Mouse (Mus musculus) MEL (cell line): Measurements from ENCODE around the gene Nrg4. TPM values are rescaled to one million over a fixed set of nuclear protein-coding genes. Genes with fewer than 3 reads are reported as not detected.

ENCODE experiments used
- DNase-seq: peaks from one replicate; pipeline ENCODE4 v3.0.0; 2011; ENCODE audit warnings: low read depth, low spot score
- H3K27ac ChIP-seq: 2 replicates; pipeline ENCODE4 v1.5.1; 2012; ENCODE audit warnings: low read depth, mild to moderate bottlenecking, control low read depth, low read length, moderate library complexity; ENCODE audit not compliant: control insufficient read depth
- H3K27me3 ChIP-seq, 2 experiments: fragments of 150-350 bp in 1 of 2; sonication (generic) in 1 of 2; 2 replicates each; pipeline ENCODE4 v1.6.1; 2012; ENCODE audit warnings: low read length in 2 of 2, mild to moderate bottlenecking in 2 of 2, improper control_type of control experiment in 1 of 2, moderate library complexity in 1 of 2; ENCODE audit not compliant: insufficient read depth in 2 of 2, control insufficient read depth in 1 of 2
- H3K36me3 ChIP-seq, 2 experiments: 2 replicates each; pipeline ENCODE4 v1.6.1; 2012 to 2014; ENCODE audit warnings: low read length in 2 of 2, improper control_type of control experiment in 1 of 2, inconsistent platforms in 1 of 2, mild to moderate bottlenecking in 1 of 2; ENCODE audit not compliant: insufficient read depth in 2 of 2, control insufficient read depth in 1 of 2
- H3K4me1 ChIP-seq, 2 experiments: fragments of 150-350 bp in 1 of 2; sonication (generic) in 1 of 2; 2 replicates each; pipeline ENCODE4 v1.6.1; 2012; ENCODE audit warnings: low read length in 2 of 2, improper control_type of control experiment in 1 of 2, mild to moderate bottlenecking in 1 of 2; ENCODE audit not compliant: insufficient read depth in 2 of 2, control insufficient read depth in 1 of 2
- H3K4me3 ChIP-seq, 2 experiments: fragments of 150-350 bp in 1 of 2; sonication (generic) in 1 of 2; 2 replicates each; pipeline ENCODE4 v1.5.1; 2012; ENCODE audit warnings: low read depth in 2 of 2, low read length in 2 of 2, mild to moderate bottlenecking in 2 of 2, moderate library complexity in 2 of 2, control low read depth in 1 of 2, improper control_type of control experiment in 1 of 2; ENCODE audit not compliant: control insufficient read depth in 1 of 2, insufficient read depth in 1 of 2
- H3K79me2 ChIP-seq: 2 replicates; pipeline ENCODE4 v1.6.1; 2012; ENCODE audit warnings: mild to moderate bottlenecking, low read length, moderate library complexity; ENCODE audit not compliant: control insufficient read depth, poor library complexity, insufficient read depth
- H3K9ac ChIP-seq: 2 replicates; pipeline ENCODE4 v1.6.1; 2012; ENCODE audit warnings: low read depth, mild to moderate bottlenecking, control low read depth, low read length, moderate library complexity; ENCODE audit not compliant: control insufficient read depth, poor library complexity, severe bottlenecking
- H3K9me3 ChIP-seq: fragments of 150-350 bp; sonication (generic); replicated peaks from 2 replicates; pipeline ENCODE4 v1.6.1; 2012; ENCODE audit warnings: mild to moderate bottlenecking, low read length, improper control_type of control experiment, moderate library complexity; ENCODE audit not compliant: insufficient read depth
- CTCF ChIP-seq, 3 experiments: IDR thresholded peaks in 2 of 3; conservative IDR thresholded peaks in 1 of 3; 2 replicates each; pipeline ENCODE4 v1.5.1; 2011 to 2012; ENCODE audit warnings: low read length in 3 of 3, low read depth in 2 of 3, mild to moderate bottlenecking in 2 of 3, improper control_type of control experiment in 1 of 3, inconsistent platforms in 1 of 3, mixed read lengths in 1 of 3, moderate library complexity in 1 of 3; ENCODE audit not compliant: control insufficient read depth in 1 of 3, insufficient read depth in 1 of 3, poor library complexity in 1 of 3, severe bottlenecking in 1 of 3
- E2F4 ChIP-seq: IDR thresholded peaks from 2 replicates; pipeline ENCODE4 v1.6.1; 2011; ENCODE audit warnings: low read depth, low read length, improper control_type of control experiment, borderline replicate concordance
- GATA1 ChIP-seq: IDR thresholded peaks from 2 replicates; pipeline ENCODE4 v1.6.1; 2011; ENCODE audit warnings: low read depth, low read length, improper control_type of control experiment
- JUND ChIP-seq: IDR thresholded peaks from 2 replicates; pipeline ENCODE4 v1.6.1; 2011; ENCODE audit warnings: low read depth, mild to moderate bottlenecking, improper control_type of control experiment, low read length
- MAFK ChIP-seq: IDR thresholded peaks from 2 replicates; pipeline ENCODE4 v1.6.1; 2011; ENCODE audit warnings: low read depth, mild to moderate bottlenecking, low read length, improper control_type of control experiment, borderline replicate concordance
- MAX ChIP-seq: IDR thresholded peaks from 2 replicates; pipeline ENCODE4 v1.6.1; 2011; ENCODE audit warnings: low read length, improper control_type of control experiment
- MXI1 ChIP-seq: IDR thresholded peaks from 2 replicates; pipeline ENCODE4 v1.6.1; 2011; ENCODE audit warnings: mild to moderate bottlenecking, low read depth, low read length, improper control_type of control experiment
- MYB ChIP-seq: IDR thresholded peaks from 2 replicates; pipeline ENCODE4 v1.6.1; 2011; ENCODE audit warnings: mild to moderate bottlenecking, low read depth, low read length, improper control_type of control experiment
- NRF1 ChIP-seq: IDR thresholded peaks from 2 replicates; pipeline ENCODE4 v1.6.1; 2014; ENCODE audit warnings: low read depth, mild to moderate bottlenecking, inconsistent platforms, low read length, improper control_type of control experiment, moderate library complexity; ENCODE audit not compliant: poor library complexity, insufficient read depth, severe bottlenecking
- POLR2A ChIP-seq, 2 experiments: IDR thresholded peaks; 2 replicates each; pipeline ENCODE4 v1.6.1; 2011 to 2012; ENCODE audit warnings: low read length in 2 of 2, mild to moderate bottlenecking in 2 of 2, control low read depth in 1 of 2, improper control_type of control experiment in 1 of 2, low read depth in 1 of 2, moderate library complexity in 1 of 2; ENCODE audit not compliant: control insufficient read depth in 1 of 2, insufficient read depth in 1 of 2, poor library complexity in 1 of 2
- POLR2AphosphoS5 ChIP-seq: IDR thresholded peaks from 2 replicates; pipeline ENCODE4 v1.6.1; 2012; ENCODE audit warnings: low read depth, borderline replicate concordance, mild to moderate bottlenecking, inconsistent platforms, low read length, moderate library complexity, mixed read lengths
- RCOR1 ChIP-seq: IDR thresholded peaks from 2 replicates; pipeline ENCODE4 v1.6.1; 2012; ENCODE audit warnings: low read depth, mild to moderate bottlenecking, inconsistent platforms, low read length, improper control_type of control experiment
- SIN3A ChIP-seq: IDR thresholded peaks from 2 replicates; pipeline ENCODE4 v1.6.1; 2012; ENCODE audit warnings: low read length, improper control_type of control experiment, inconsistent platforms
- TAL1 ChIP-seq: IDR thresholded peaks from 2 replicates; pipeline ENCODE4 v1.6.1; 2012; ENCODE audit warnings: mild to moderate bottlenecking, inconsistent platforms, low read length, moderate library complexity, mixed read lengths
- USF2 ChIP-seq, 2 experiments: IDR thresholded peaks; 2 replicates each; pipeline ENCODE4 v1.6.1; 2011 to 2012; ENCODE audit warnings: improper control_type of control experiment in 2 of 2, low read length in 2 of 2, borderline replicate concordance in 1 of 2, inconsistent platforms in 1 of 2, low read depth in 1 of 2, mild to moderate bottlenecking in 1 of 2; ENCODE audit not compliant: insufficient read depth in 1 of 2
- ZKSCAN1 ChIP-seq: IDR thresholded peaks from 2 replicates; pipeline ENCODE4 v1.6.1; 2012; ENCODE audit warnings: low read depth, mild to moderate bottlenecking, inconsistent platforms, low read length, improper control_type of control experiment, moderate library complexity
- polyA plus RNA-seq, 2 experiments: library from polyadenylated mRNA; stranded (reverse) in 1 of 2; unstranded in 1 of 2; fragments of >175 nt in 1 of 2; fragments of >200 nt in 1 of 2; gene quantifications; 2 replicates each; pipeline versions ENCODE4 v1.2.1 to v1.2.4; 2012; ENCODE audit warnings: low replicate concordance in 2 of 2, low read depth in 1 of 2; ENCODE audit not compliant: insufficient read length in 2 of 2, insufficient read depth in 1 of 2, missing spikeins in 1 of 2
- total RNA-seq: library from RNA; depleted of rRNA; stranded (reverse); fragments of 300-350 nt; gene quantifications from 2 replicates; pipeline ENCODE4 v1.2.3, GENCODE M21; 2012

Nrg4 gene
- total and polyA plus RNA-seq, 3 experiments, result 0.08 to 0.67 TPM; not detected in 1

DNA sequence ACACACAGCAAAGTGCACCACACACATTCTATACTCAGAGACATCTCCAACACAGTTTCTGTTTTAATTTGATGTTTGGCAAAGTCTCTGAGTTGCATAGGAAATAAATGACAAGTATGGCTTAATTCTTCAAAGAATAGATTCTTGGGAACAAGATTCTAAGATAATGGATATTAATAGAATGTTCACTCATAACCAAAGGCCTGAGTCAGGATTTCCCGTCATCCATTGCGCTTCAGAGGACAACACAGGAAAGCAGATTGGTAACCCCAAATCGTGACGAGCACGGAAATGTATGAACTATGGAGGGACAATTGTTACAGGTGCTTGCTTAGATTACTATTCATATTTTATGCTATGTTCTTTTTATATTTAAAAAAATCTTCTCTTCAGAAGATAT lies 71.6 kb downstream of the Nrg4 start:
- no peaks in the 10 kb centered on the region for H3K36me3 ChIP-seq
- H3K9me3 ChIP-seq, result no peaks in the 10 kb centered on the region
- no peaks in the 10 kb centered on the region for H3K79me2 ChIP-seq
- no peak overlapping the region for H3K4me3 ChIP-seq
- DNase-seq, result no peak
- H3K4me1 ChIP-seq, result no peaks in the 10 kb centered on the region
- H3K27me3 ChIP-seq, result peaks cover 7 to 9% of the 10 kb centered on the region in 2 experiments
- no peak overlapping the region for H3K9ac ChIP-seq
- TF ChIP-seq GATA1 (no peak), E2F4 (no peak), ZKSCAN1 (no peak), USF2 (IDR thresholded peaks at IDR 0.05; ENCODE audit: borderline replicate concordance in 1 of 2, insufficient read depth in 1 of 2, low read depth in 1 of 2, low read length in 2 of 2) (no peak), NRF1 (no peak), MXI1 (no peak), CTCF (IDR thresholded peaks at IDR 0.05 in 2 of 3, conservative IDR thresholded peaks at IDR 0.05 in 1 of 3; ENCODE audit: control insufficient read depth in 1 of 3, insufficient read depth in 1 of 3, low read depth in 2 of 3, low read length in 3 of 3, poor library complexity in 1 of 3, severe bottlenecking in 1 of 3) (no peak), TAL1 (no peak), SIN3A (no peak), POLR2A (IDR thresholded peaks at IDR 0.05; ENCODE audit: control insufficient read depth in 1 of 2, insufficient read depth in 1 of 2, low read depth in 1 of 2, low read length in 2 of 2, poor library complexity in 1 of 2) (no peak), RCOR1 (no peak), POLR2AphosphoS5 (no peak)
- H3K27ac ChIP-seq, result no peak overlapping the region

DNA sequence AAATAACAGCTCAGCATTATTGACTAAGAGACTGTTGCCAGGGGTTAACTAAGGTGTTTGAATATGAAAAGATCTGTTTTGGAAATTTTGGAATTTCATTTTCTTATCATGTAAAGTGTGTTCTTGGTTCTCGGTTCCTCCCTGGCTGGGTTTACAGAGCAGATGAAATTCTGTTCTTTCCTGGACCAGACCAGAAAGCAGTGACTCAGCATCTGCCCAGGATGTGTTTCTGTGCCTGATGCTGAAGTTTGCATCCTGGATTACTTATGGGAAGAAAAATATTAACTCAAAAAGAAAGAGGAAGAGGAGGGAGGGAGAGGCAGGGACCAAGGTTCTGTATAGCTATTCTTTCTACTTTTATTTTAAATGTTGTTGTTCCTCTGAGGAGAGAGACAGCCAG lies 72.8 kb downstream of the Nrg4 start:
- H3K4me3 ChIP-seq, result no peak overlapping the region
- TF ChIP-seq MYB, result no peak
- TF ChIP-seq MAFK, result no peak
- TF ChIP-seq CTCF (IDR thresholded peaks at IDR 0.05 in 2 of 3, conservative IDR thresholded peaks at IDR 0.05 in 1 of 3; ENCODE audit: control insufficient read depth in 1 of 3, insufficient read depth in 1 of 3, low read depth in 2 of 3, low read length in 3 of 3, poor library complexity in 1 of 3, severe bottlenecking in 1 of 3), result no peak
- no peak for TF ChIP-seq JUND
- TF ChIP-seq MAX, result no peak
- H3K36me3 ChIP-seq, result no peaks in the 10 kb centered on the region
- no peaks in the 10 kb centered on the region for H3K79me2 ChIP-seq
- no peaks in the 10 kb centered on the region for H3K9me3 ChIP-seq
- H3K4me1 ChIP-seq, result no peaks in the 10 kb centered on the region
- DNase-seq, result no peak
- no peak overlapping the region for H3K27ac ChIP-seq
- H3K27me3 ChIP-seq, result peaks cover 3 to 4% of the 10 kb centered on the region in 2 experiments
- no peak overlapping the region for H3K9ac ChIP-seq
